Comparison of ENCODE assay signal across 8 mouse cellular contexts in the genomic region with DNA sequence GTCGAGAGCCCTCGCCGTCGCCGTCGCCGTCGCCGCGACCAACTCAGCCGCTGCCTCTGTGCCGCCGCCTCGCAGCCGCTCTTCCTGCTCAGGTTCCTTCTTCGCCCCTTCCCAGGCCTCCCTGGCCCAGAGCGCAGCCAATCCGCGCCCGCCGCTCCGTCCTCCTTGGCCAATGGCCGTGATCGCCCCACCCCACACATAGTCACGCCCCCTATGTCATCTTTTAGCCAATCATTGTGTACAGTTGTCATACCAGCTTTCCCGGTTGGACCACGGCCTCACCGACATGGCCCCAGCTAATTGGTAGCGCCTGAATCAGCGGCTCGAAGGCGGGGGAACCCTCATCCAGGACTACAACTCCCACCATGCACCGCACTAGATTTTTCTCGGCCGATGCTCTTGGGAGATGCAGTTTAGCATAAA. TPM values are rescaled to one million over a fixed set of nuclear protein-coding genes. Genes with fewer than 3 reads are reported as not detected.
DNase-seq lines count a peak whose midpoint lies in the region; ATAC-seq and TF ChIP-seq lines count a peak whose summit lies in the region.

TSS of gene Sel1l (minus strand) at position 113 of the 423 bp plus-strand sequence.

- peak within 1 kb of the TSS; percentile 96 for H3K4me3 ChIP-seq in ES-Bruce4 (ENCODE audit: low read depth, low read length)
- peak within 1 kb of the TSS; percentile 86 for H3K4me3 ChIP-seq in forebrain, embryonic 13.5 days
- peak within 1 kb of the TSS; percentile 91 for H3K4me3 ChIP-seq in liver, postnatal 0 days (ENCODE audit: low read depth, low read length)
- H3K4me3 ChIP-seq in neural tube, embryonic 14.5 days (ENCODE audit: low read depth, low read length), result peak within 1 kb of the TSS; percentile 82

- H3K27ac ChIP-seq in ES-Bruce4 (ENCODE audit: insufficient read depth, low read length), result no peak within 1 kb of the TSS
- peak within 1 kb of the TSS; percentile 66; the same call in 1 of the 2 replicates for H3K27ac ChIP-seq in forebrain, embryonic 13.5 days
- H3K27ac ChIP-seq in liver, postnatal 0 days (ENCODE audit: low read depth), result peak within 1 kb of the TSS; percentile 95
- peak within 1 kb of the TSS; percentile 80 for H3K27ac ChIP-seq in neural tube, embryonic 14.5 days (ENCODE audit: low read depth, low read length)

- peak; percentile 23 for TF ChIP-seq POLR2A in ES-Bruce4 (IDR thresholded peaks at IDR 0.05; ENCODE audit: insufficient read depth, low read length)

- no peaks in the 10 kb centered on the region for H3K27me3 ChIP-seq in ES-Bruce4 (ENCODE audit: control insufficient read depth, insufficient read depth, low read length, poor library complexity, severe bottlenecking)
- H3K27me3 ChIP-seq in forebrain, embryonic 13.5 days, result 0 out of 2 replicates have a peak, but pooled peaks cover 4% of the 10 kb centered on the region
- no peaks in the 10 kb centered on the region for H3K27me3 ChIP-seq in liver, postnatal 0 days (ENCODE audit: insufficient read depth, low read length)
- H3K27me3 ChIP-seq in neural tube, embryonic 14.5 days (ENCODE audit: control insufficient read depth, insufficient read depth, low read length), result no peaks in the 10 kb centered on the region

- peak within 1 kb of the TSS; percentile 56 for H3K9ac ChIP-seq in ES-Bruce4 (ENCODE audit: low read depth, poor library complexity, severe bottlenecking)
- H3K9ac ChIP-seq in forebrain, embryonic 13.5 days, result peak within 1 kb of the TSS; percentile 89
- H3K9ac ChIP-seq in liver, postnatal 0 days (replicated peaks), result peak within 1 kb of the TSS; percentile 96
- H3K9ac ChIP-seq in neural tube, embryonic 14.5 days (replicated peaks; ENCODE audit: low read depth, low read length), result peak within 1 kb of the TSS; percentile 90

- WGBS in forebrain, embryonic 13.5 days, result under 1% methylated on average over 34 of the region's 35 CpGs
- WGBS in large intestine, adult 2 months, result 2% methylated on average over 35 of the region's 35 CpGs
- WGBS in liver, postnatal 0 days (ENCODE audit: insufficient replicate concordance), result under 1% methylated on average over 32 of the region's 35 CpGs
- WGBS in neural tube, embryonic 14.5 days, result 0% methylated on average over 26 of the region's 35 CpGs

- TF ChIP-seq EP300 in ES-Bruce4 (IDR thresholded peaks at IDR 0.05; ENCODE audit: insufficient read depth, low read depth, low read length), result no peak
- TF ChIP-seq EP300 in liver, postnatal 0 days (IDR thresholded peaks at IDR 0.05; ENCODE audit: low read depth), result peak; percentile 43; the same call in 1 of the 2 replicates

- no peaks in the 10 kb centered on the region for H3K9me3 ChIP-seq in ES-Bruce4 (replicated peaks; ENCODE audit: control insufficient read depth, insufficient read depth, low read length, poor library complexity, severe bottlenecking)
- H3K9me3 ChIP-seq in forebrain, embryonic 13.5 days (replicated peaks), result no peaks in the 10 kb centered on the region
- no peaks in the 10 kb centered on the region for H3K9me3 ChIP-seq in liver, postnatal 0 days (ENCODE audit: low read length)
- no peaks in the 10 kb centered on the region for H3K9me3 ChIP-seq in neural tube, embryonic 14.5 days (ENCODE audit: control insufficient read depth, low read length)

- peak; percentile 98 to 99 for DNase-seq in heart, postnatal 10 days
- peak; percentile 98 for DNase-seq in large intestine, adult 2 months (ENCODE audit: low read depth, low spot score)
- peak; percentile 97 for DNase-seq in liver, postnatal 0 days
- peak; percentile 96 for DNase-seq in testis, postnatal 10 days (ENCODE audit: low spot score)

- ATAC-seq in cerebellum, adult (ENCODE audit: insufficient number of reproducible peaks, low FRiP score, low TSS enrichment), result peak; percentile 100
- ATAC-seq in forebrain, embryonic 13.5 days, result peak; percentile 100
- peak; percentile 98 for ATAC-seq in liver, postnatal 0 days
- ATAC-seq in neural tube, embryonic 14.5 days (ENCODE audit: low read depth), result peak; percentile 100

- H3K4me1 ChIP-seq in ES-Bruce4 (ENCODE audit: control insufficient read depth, insufficient read depth, low read length), result no peaks in the 10 kb centered on the region
- peaks cover 24% of the 10 kb centered on the region for H3K4me1 ChIP-seq in forebrain, embryonic 13.5 days
- H3K4me1 ChIP-seq in liver, postnatal 0 days (ENCODE audit: insufficient read depth), result peaks cover 22% of the 10 kb centered on the region
- H3K4me1 ChIP-seq in neural tube, embryonic 14.5 days (ENCODE audit: control insufficient read depth, insufficient read depth, low read length), result 0 out of 2 replicates have a peak, but pooled peaks cover 12% of the 10 kb centered on the region

- TF ChIP-seq CTCF in ES-Bruce4 (IDR thresholded peaks at IDR 0.05; ENCODE audit: low read depth, low read length), result no peak
- 0 out of 2 replicates have a peak, but pooled peaks have one; percentile 2 for TF ChIP-seq CTCF in liver, postnatal 0 days (IDR thresholded peaks at IDR 0.05; ENCODE audit: low read depth)

- intact Hi-C loops in heart, postnatal 10 days (cut with DNase I), result no loop called here

- H3K36me3 ChIP-seq in ES-Bruce4 (ENCODE audit: control insufficient read depth, insufficient read depth, low read length, poor library complexity, severe bottlenecking), result no peaks in the 10 kb centered on the region
- 0 out of 2 replicates have a peak, but pooled peaks cover under 1% of the 10 kb centered on the region for H3K36me3 ChIP-seq in forebrain, embryonic 13.5 days (ENCODE audit: poor library complexity, severe bottlenecking)
- H3K36me3 ChIP-seq in liver, postnatal 0 days (replicated peaks; ENCODE audit: insufficient read depth, low read length), result no peaks in the 10 kb centered on the region
- no peaks in the 10 kb centered on the region for H3K36me3 ChIP-seq in neural tube, embryonic 14.5 days (ENCODE audit: control insufficient read depth, insufficient read depth, low read length)

- H3K4me2 ChIP-seq in forebrain, embryonic 13.5 days, result peak within 1 kb of the TSS; percentile 90
- peak within 1 kb of the TSS; percentile 92 for H3K4me2 ChIP-seq in liver, postnatal 0 days (ENCODE audit: low read depth, low read length)
- peak within 1 kb of the TSS; percentile 89 for H3K4me2 ChIP-seq in neural tube, embryonic 14.5 days (ENCODE audit: low read depth, low read length)

RNA-seq across cellular contexts. Expression of gene Sel1l, which starts in this region (rescaled TPM):
- polyA plus RNA-seq in ES-Bruce4 (2011; ENCODE audit: insufficient read depth, insufficient read length, low read depth, missing spikeins), result 42.5 and 44.3 TPM in 2 replicates
- polyA plus RNA-seq in forebrain, embryonic 13.5 days (2015; fragmentation: Nextera tagmentation; extraction: Ambion mirVana), result 93.4 and 95.3 TPM in 2 replicates
- 10 to 100 TPM; 60.3 to 62.6 TPM for total RNA-seq in heart, postnatal 10 days (2021)
- polyA plus RNA-seq in large intestine, adult 2 months (2012; rRNA removed), result 24.1 and 43.1 TPM in 2 replicates
- polyA plus RNA-seq in liver, postnatal 0 days (2015; fragmentation: Nextera tagmentation; extraction: Ambion mirVana), result 66.8 and 75.7 TPM in 2 replicates
- 107 and 113 TPM in 2 replicates for polyA plus RNA-seq in neural tube, embryonic 14.5 days (2014; fragmentation: Nextera tagmentation; extraction: Ambion mirVana)
